Mouse (Mus musculus) spleen, adult 2 months (tissue): ENCODE results near the gene Zkscan17.

Source experiments
- CTCF ChIP-seq: fragments of 200-500 bp; IDR thresholded peaks from 2 replicates; pipeline ENCODE4 v1.5.1; 2011; ENCODE audit warnings: mild to moderate bottlenecking, inconsistent platforms; ENCODE audit not compliant: insufficient read depth, insufficient read length, insufficient replicate concordance; ENCODE audit errors: extremely low read depth
- POLR2A ChIP-seq: fragments of 200-500 bp; IDR thresholded peaks from 2 replicates; pipeline ENCODE4 v1.6.1; 2011; ENCODE audit warnings: low read depth, low read length, inconsistent platforms

- no peak for TF ChIP-seq POLR2A
- no peak for TF ChIP-seq CTCF
These were observed 75.5 kb downstream of the Zkscan17 start, which contains the start of gene Snap47 for GRCm38 (mm10) chr11:59451086-59451485.
